Mouse (Mus musculus) urinary bladder, adult 18-20 months (tissue): ENCODE data around the gene Prdx6b.

Source experiments
- DNase-seq, 2 experiments: peaks; one replicate each; pipeline ENCODE4 v3.0.0; 2022; ENCODE audit warnings: low spot score in 2 of 2, mixed read lengths in 2 of 2

Gene Prdx6b

GRCm38 (mm10) chr2:80292172-80292571 is at the start of gene Prdx6b:
TSS of gene Prdx6b (plus strand) at chr2:80292472.
- DNase-seq, result no peak

- no peak for DNase-seq
Observed at GRCm38 (mm10) chr2:80247466-80247865, 44.8 kb upstream of the Prdx6b start.

- DNase-seq, result no peak
Observed at GRCm38 (mm10) chr2:80247868-80248267, 44.4 kb upstream of the Prdx6b start.

GRCm38 (mm10) chr2:80259888-80260672 is 32.2 kb upstream of the Prdx6b start:
- no peak for DNase-seq

- DNase-seq, result peak; percentile 14 to 35
Observed at GRCm38 (mm10) chr2:80266894-80267293, 25.4 kb upstream of the Prdx6b start.

GRCm38 (mm10) chr2:80268053-80268452 is 24.2 kb upstream of the Prdx6b start:
- no peak for DNase-seq

- DNase-seq, result no peak
Observed at GRCm38 (mm10) chr2:80271431-80271830, 20.8 kb upstream of the Prdx6b start.

- no peak for DNase-seq
Observed at GRCm38 (mm10) chr2:80273038-80273437, 19.2 kb upstream of the Prdx6b start.

- DNase-seq, result no peak
Observed at GRCm38 (mm10) chr2:80273763-80274162, 18.5 kb upstream of the Prdx6b start.

- DNase-seq, result no peak
Observed at GRCm38 (mm10) chr2:80275136-80275535, 17.1 kb upstream of the Prdx6b start.

GRCm38 (mm10) chr2:80282214-80282613 is 10.1 kb upstream of the Prdx6b start:
- DNase-seq, result no peak

- no peak for DNase-seq
Observed at GRCm38 (mm10) chr2:80286397-80286796, 5.9 kb upstream of the Prdx6b start.

GRCm38 (mm10) chr2:80298334-80298733 is 6.1 kb downstream of the Prdx6b start:
- DNase-seq, result no peak

GRCm38 (mm10) chr2:80300806-80301205 is 8.5 kb downstream of the Prdx6b start:
- DNase-seq, result no peak

- DNase-seq, result no peak
Observed at GRCm38 (mm10) chr2:80303957-80304356, 11.7 kb downstream of the Prdx6b start.

GRCm38 (mm10) chr2:80307701-80308100 is 15.4 kb downstream of the Prdx6b start:
- no peak for DNase-seq

GRCm38 (mm10) chr2:80309775-80310174 is 17.5 kb downstream of the Prdx6b start:
- DNase-seq, result no peak

- DNase-seq, result no peak
Observed at GRCm38 (mm10) chr2:80310772-80311171, 18.5 kb downstream of the Prdx6b start.

GRCm38 (mm10) chr2:80311350-80311749 is 19.1 kb downstream of the Prdx6b start:
- no peak for DNase-seq

GRCm38 (mm10) chr2:80314201-80314600 is 21.9 kb downstream of the Prdx6b start:
- DNase-seq, result no peak

GRCm38 (mm10) chr2:80314854-80315241 is 22.6 kb downstream of the Prdx6b start:
- no peak for DNase-seq

GRCm38 (mm10) chr2:80315242-80316161 is 23.2 kb downstream of the Prdx6b start, which contains the start of gene Dnajc10:
TSS of gene Dnajc10 (plus strand) at chr2:80315466.
- peak; percentile 87 to 93 for DNase-seq

GRCm38 (mm10) chr2:80322878-80323277 is 30.6 kb downstream of the Prdx6b start:
- no peak for DNase-seq
